In genomic region chr3:55347371-55348025, GRCm38 (mm10) we compare ENCODE assay signal across 7 mouse cellular contexts.
DNase-seq lines count a peak whose midpoint lies in the region; ATAC-seq and TF ChIP-seq lines count a peak whose summit lies in the region.

No protein-coding gene starts in this region.

- H3K27ac ChIP-seq in gastrocnemius, adult 2 months = no peak overlapping the region

- DNase-seq in testis, postnatal 10 days (ENCODE audit: low spot score) = peak; percentile 19
- DNase-seq in testis, postnatal 14 days (ENCODE audit: low spot score) = no peak
- peak; percentile 75 for DNase-seq in mesoderm, embryonic 11.5 days (ENCODE audit: low read depth, low spot score)
- DNase-seq in gastrocnemius, adult 2 months = no peak
- DNase-seq in lung, postnatal 10 days = no peak

- intact Hi-C loops in gastrocnemius, adult 2 months (cut with DNase I) = no loop called here

- TF ChIP-seq CTCF in gastrocnemius, adult 2 months (IDR thresholded peaks at IDR 0.05) = no peak

- H3K4me3 ChIP-seq in gastrocnemius, adult 2 months = no peak overlapping the region

- peak; percentile 18 for ATAC-seq in frontal cortex, adult (ENCODE audit: low TSS enrichment)
- no peak for ATAC-seq in activated CD4-positive, CD25-positive, alpha-beta regulatory T cell, adult 4 months

Comparison
In these comparisons a context has a peak if more than half of its experiments do, and no peak if none do; other contexts are left out.
1. DNase-seq: peak in testis, postnatal 10 days (single experiment) and mesoderm, embryonic 11.5 days (single experiment); none in testis, postnatal 14 days (single experiment), gastrocnemius, adult 2 months (single experiment) and lung, postnatal 10 days (single experiment).